Mouse (Mus musculus) brain, adult 2 months (tissue): ENCODE measurements at regions not wholly inside any gene's neighbourhood (a gene's known extent, or its start where the extent isn't known, plus 50 kb on each side); places are given as distances from the start of the nearest gene placed in this dataset.

Source experiments
- DNase-seq: peaks from one replicate; pipeline ENCODE4 v3.0.0; 2011; ENCODE audit warnings: low read depth, low spot score

DNA sequence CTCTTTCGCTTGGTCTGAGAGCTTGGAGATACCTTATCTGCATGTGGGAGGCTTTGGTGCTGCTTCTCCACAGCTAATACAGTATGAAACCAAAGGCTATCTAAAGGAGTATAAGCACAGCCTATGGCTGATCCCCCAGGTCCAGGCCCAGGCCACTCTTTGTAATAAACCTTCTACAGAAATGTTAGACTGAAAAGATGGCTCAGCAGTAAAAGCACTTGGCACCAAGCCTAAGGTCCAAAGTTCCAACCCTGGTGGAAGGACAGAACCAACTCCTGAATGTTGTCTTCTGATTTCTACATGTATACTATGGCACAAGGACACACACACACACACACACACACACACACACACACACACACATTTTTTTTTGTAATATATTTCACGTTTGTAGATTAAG lies 1397.2 kb upstream of the Cntnap5a start:
- no peak for DNase-seq

- DNase-seq, result peak; percentile 96
These were observed 1354.0 kb upstream of the Cntnap5a start for GRCm38 (mm10) chr1:114330541-114330940.

DNA sequence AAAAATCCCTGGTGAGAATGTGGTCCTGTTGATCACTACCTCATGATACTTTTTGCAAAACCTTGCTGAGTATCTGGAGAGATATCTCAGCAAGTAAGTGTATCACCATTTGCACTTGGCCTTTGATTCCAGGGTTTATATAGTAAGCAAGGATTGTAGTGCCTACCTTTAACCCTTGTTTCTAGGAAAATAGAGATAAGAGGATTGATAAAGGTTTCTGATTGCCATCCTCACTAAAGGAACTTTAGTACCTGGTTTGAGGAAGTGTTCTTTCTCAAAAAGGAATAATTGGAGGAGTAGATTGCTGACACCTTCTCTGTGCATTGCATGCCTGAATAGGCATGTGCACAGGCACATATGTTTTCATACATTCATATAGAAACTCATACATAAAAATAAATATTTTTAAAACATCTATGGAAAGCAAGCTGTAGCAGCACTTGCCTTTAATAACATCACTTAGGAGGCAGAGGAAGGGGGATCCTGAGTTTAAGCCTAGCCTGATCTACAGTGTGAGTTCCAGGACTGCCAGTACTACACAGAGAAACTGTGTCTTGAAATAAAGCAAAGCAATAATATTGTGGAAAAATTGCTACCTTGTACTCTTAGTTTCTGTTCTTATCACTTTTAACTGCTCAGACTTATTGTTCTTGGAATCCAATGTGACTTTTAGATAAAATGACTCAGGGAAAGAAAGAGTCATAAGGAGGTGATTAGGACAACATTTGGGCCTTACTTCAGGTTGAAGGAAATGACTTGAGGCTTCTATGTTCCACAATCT lies 1326.2 kb upstream of the Cntnap5a start:
- DNase-seq, result no peak

DNA sequence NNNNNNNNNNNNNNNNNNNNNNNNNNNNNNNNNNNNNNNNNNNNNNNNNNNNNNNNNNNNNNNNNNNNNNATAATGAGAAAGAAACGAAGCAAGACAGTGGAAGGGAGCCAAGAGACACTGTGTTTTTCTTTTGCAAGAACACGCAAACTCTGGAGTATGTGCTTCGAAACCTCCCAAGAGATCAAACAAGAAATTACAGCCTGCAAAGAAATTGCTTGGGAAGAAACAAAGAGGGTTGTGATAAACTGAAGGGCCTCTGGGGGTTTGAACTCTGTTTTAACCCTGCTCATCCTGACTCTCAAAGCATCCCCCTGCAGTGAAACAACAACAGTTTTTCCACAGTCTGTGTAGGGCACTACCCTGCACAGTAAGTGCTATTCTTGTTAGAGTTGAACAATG lies 1292.5 kb upstream of the Cntnap5a start:
- peak; percentile 8 for DNase-seq
